Mouse (Mus musculus) monocyte, adult 5-6 weeks (primary cell): ENCODE results near the gene Tlx1. TPM values are rescaled to one million over a fixed set of nuclear protein-coding genes. Genes with fewer than 3 reads are reported as not detected.

Experiments
- total RNA-seq: library from RNA; stranded (forward); fragments of 200-1000, 200-491, 200-594 nt; gene quantifications from 3 replicates; pipeline ENCODE4 v1.2.3, GENCODE M21; 2017

Gene Tlx1
- total RNA-seq, 1 experiment from 2014 or later = not detected

Other genes with a start within 250 kb of the Tlx1 start
- 49.9 to 61.5 TPM (median 58.2 TPM) in 3 replicates for gene Slf2, start 219.5 kb upstream of the Tlx1 start, total RNA-seq
- 0.29 to 0.39 TPM in 2 of 3 replicates, not detected in the other for gene Sema4g, start 161.6 kb upstream of the Tlx1 start, total RNA-seq
- 6.8 to 11.9 TPM (median 8.7 TPM) in 3 replicates for gene Twnk, start 145.0 kb upstream of the Tlx1 start, total RNA-seq
- gene Mrpl43, start 144.2 kb upstream of the Tlx1 start, total RNA-seq = 32.9 to 51.9 TPM (median 38.9 TPM) in 3 replicates
- 1.5 TPM in 1 of 3 replicates, not detected in the others for gene Lzts2, start 136.3 kb upstream of the Tlx1 start, total RNA-seq
- gene Pdzd7, start 105.0 kb upstream of the Tlx1 start, total RNA-seq = not detected in 3 replicates
- gene Sfxn3, start 103.2 kb upstream of the Tlx1 start, total RNA-seq = 19.7 to 41.4 TPM (median 22.3 TPM) in 3 replicates
- 1.2 TPM in 1 of 3 replicates, not detected in the others for gene Kazald1, start 75.4 kb upstream of the Tlx1 start, total RNA-seq
- gene Lbx1, start 85.1 kb downstream of the Tlx1 start, total RNA-seq = not detected in 3 replicates
- 14.2 to 17.9 TPM (median 16.4 TPM) in 3 replicates for gene Btrc, start 213.1 kb downstream of the Tlx1 start, total RNA-seq